Mouse (Mus musculus) bone marrow, adult 2 months (tissue): ENCODE results near the gene Insc.

ENCODE experiments used
- CTCF ChIP-seq: fragments of 200-500 bp; IDR thresholded peaks from 2 replicates; pipeline ENCODE4 v1.5.1; 2011; ENCODE audit warnings: low read length, control low read depth; ENCODE audit not compliant: control insufficient read depth, insufficient read depth
- POLR2A ChIP-seq: fragments of 200-500 bp; IDR thresholded peaks from 2 replicates; pipeline ENCODE4 v1.6.1; 2011; ENCODE audit warnings: low read depth, mild to moderate bottlenecking, control low read depth, low read length, borderline replicate concordance; ENCODE audit not compliant: control insufficient read depth

DNA sequence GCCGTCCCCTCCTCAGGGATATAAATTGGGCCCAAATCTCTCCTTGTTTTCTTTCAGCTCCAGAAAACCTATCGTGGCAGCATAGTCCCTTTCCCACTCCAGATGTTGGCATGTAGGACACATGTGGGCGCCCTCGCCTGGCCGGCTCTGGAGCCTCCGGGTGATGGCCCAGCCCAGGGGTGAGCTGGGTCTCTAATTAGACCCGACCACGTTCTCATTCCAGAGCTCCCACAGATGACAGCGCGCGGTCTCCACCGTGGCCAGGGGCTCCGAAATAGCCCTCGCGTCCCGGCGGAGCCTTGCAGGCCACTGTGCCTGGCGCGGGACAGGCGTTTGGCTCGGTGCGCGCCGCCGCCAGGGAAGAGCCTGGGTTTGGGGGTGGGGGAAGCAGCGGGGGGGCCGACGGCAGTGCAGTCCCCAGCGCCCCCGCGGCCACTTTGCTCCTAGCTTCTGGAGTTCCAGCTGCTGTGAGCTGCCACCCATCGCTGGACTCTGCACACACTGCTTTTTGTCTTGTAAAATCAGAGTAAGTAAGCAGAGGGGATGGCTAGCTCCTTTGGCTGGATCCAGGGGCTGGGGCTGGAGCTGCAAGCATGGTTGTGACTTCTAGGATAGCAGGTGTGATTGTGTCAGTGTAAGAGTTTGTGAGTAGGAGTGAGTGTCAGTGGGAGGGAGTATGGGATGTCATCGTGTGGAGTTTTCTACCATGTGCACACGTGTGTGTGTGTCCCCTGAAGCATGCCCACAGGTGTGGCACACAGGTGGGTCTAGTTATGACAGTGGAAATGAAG, 2.2 kb downstream of the Insc start:
- TF ChIP-seq CTCF = no peak
- no peak for TF ChIP-seq POLR2A
